Mouse (Mus musculus): ENCODE results near the gene Nkx2-9. TPM values are rescaled to one million over a fixed set of nuclear protein-coding genes. Genes with fewer than 3 reads are reported as not detected.

Gene Nkx2-9
- polyA plus RNA-seq, 1 experiment from 2014 or later, result 1.8 TPM

- Histone ChIP-seq H3K4me1 (replicated peaks) (no peaks in the 10 kb centered on the region), H3K36me3 (no peaks in the 10 kb centered on the region), H3K27me3 (ENCODE audit: insufficient read depth, poor library complexity, severe bottlenecking) (peaks cover 27% of the 10 kb centered on the region), H3K4me3 (no peak overlapping the region), H3K9me3 (no peaks in the 10 kb centered on the region), H3K27ac (no peak overlapping the region)
- no peak for DNase-seq (ENCODE audit: low spot score)
- WGBS, result 33% methylated on average over 6 of the region's 6 CpGs
Observed at GRCm38 (mm10) chr12:56587830-56588229, 25.3 kb downstream of the Nkx2-9 start.

Other genes with a start within 250 kb of the Nkx2-9 start
- gene Nkx2-1, start 76.4 kb downstream of the Nkx2-9 start, polyA plus RNA-seq (2016; fragmentation: Nextera tagmentation; extraction: Ambion mirVana), result 3.2 and 3.6 TPM in 2 replicates
- 2.4 and 3.0 TPM in 2 replicates for gene Pax9, start 78.5 kb upstream of the Nkx2-9 start, polyA plus RNA-seq (2016; fragmentation: Nextera tagmentation; extraction: Ambion mirVana)